8 mouse cellular contexts compared by ENCODE assay signal in genomic region chr19:28844946-28845710, GRCm38 (mm10). TPM values are rescaled to one million over a fixed set of nuclear protein-coding genes. Genes with fewer than 3 reads are reported as not detected.
A peak's percentile ranks its signal among the peaks of the same experiment; 100 is the strongest.
DNase-seq lines count a peak whose midpoint lies in the region; ATAC-seq and TF ChIP-seq lines count a peak whose summit lies in the region.

No protein-coding gene starts in this region.

- no peak for ATAC-seq in granulocyte monocyte progenitor cell, adult 5-6 weeks (replicated peaks; ENCODE audit: poor library complexity, severe bottlenecking)

- TF ChIP-seq POLR2A in brain, embryonic 14.5 days (IDR thresholded peaks at IDR 0.05; ENCODE audit: borderline replicate concordance, extremely low read depth, insufficient read depth, insufficient read length, poor library complexity, severe bottlenecking) = no peak

- peak; percentile 31 for DNase-seq in gastrocnemius, postnatal 10 days
- DNase-seq in gastrocnemius, postnatal 25 days = no peak
- peak; percentile 30 to 37 for DNase-seq in left cerebral cortex, adult 18-20 months (ENCODE audit: low spot score in 2 of 2)
- no peak for DNase-seq in left cerebral cortex, postnatal 36 days (ENCODE audit: low spot score in 2 of 2)
- DNase-seq in 3T3-L1 (ENCODE audit: low read depth, low spot score) = peak; percentile 9
- DNase-seq in brain, embryonic 14.5 days (ENCODE audit: low read depth) = peak; percentile 73
- no peak for DNase-seq in retina, postnatal 1 day

- intact Hi-C loops in left cerebral cortex, postnatal 36 days (cut with DNase I) = no loop called here

- no peak for TF ChIP-seq CTCF in brain, embryonic 14.5 days (IDR thresholded peaks at IDR 0.05; ENCODE audit: borderline replicate concordance, extremely low read depth, insufficient read depth, insufficient read length)

RNA-seq across cellular contexts. Expression of gene Slc1a1, which starts 10.3 kb away (rescaled TPM):
- under 1 TPM; 0.80 to 0.81 TPM for total RNA-seq in gastrocnemius, postnatal 10 days (2021)
- total RNA-seq in gastrocnemius, postnatal 25 days (2021) = 1 to 10 TPM; 1.5 to 3.6 TPM
- 100 to 1,000 TPM in 1 of 2 experiments, 10 to 100 TPM in 1; 99.8 to 102 TPM for total RNA-seq in left cerebral cortex, adult 18-20 months (2021)
- 100 to 1,000 TPM; 104 to 120 TPM for total RNA-seq in left cerebral cortex, postnatal 36 days (2021)
- 15.0 and 22.2 TPM in 2 replicates for polyA plus RNA-seq in brain, embryonic 14.5 days (2012; rRNA removed)
- total RNA-seq in granulocyte monocyte progenitor cell, adult 5-6 weeks (2014; fragmentation: Nextera tagmentation) = not detected in 2 replicates
- total RNA-seq in granulocyte monocyte progenitor cell, adult 5-6 weeks (2017) = not detected in 2 replicates

Comparison
In these comparisons a context has a peak if more than half of its experiments do, and no peak if none do; other contexts are left out.
1. DNase-seq: peak in gastrocnemius, postnatal 10 days (single experiment), left cerebral cortex, adult 18-20 months (2 of 2), 3T3-L1 (single experiment) and brain, embryonic 14.5 days (single experiment); none in gastrocnemius, postnatal 25 days (single experiment), left cerebral cortex, postnatal 36 days (0 of 2) and retina, postnatal 1 day (single experiment).
2. RNA of gene Slc1a1, which starts 10.3 kb away (total RNA-seq): 104 to 120 TPM in left cerebral cortex, postnatal 36 days and 99.8 to 102 TPM in left cerebral cortex, adult 18-20 months; 1.5 to 3.6 TPM in gastrocnemius, postnatal 25 days, 0.80 to 0.81 TPM in gastrocnemius, postnatal 10 days and not detected in granulocyte monocyte progenitor cell, adult 5-6 weeks; every median in the first group is over 10 times any median in the second.